Mouse (Mus musculus) ovary, adult 18-20 months (tissue): Measurements from ENCODE around the gene Olfr1185-ps1.
"Not testable (repeated sequence)": the region's sequence is repeated elsewhere in the genome, so short reads cannot be mapped to it uniquely, and the experiment has no call there.

Experiments
- DNase-seq: peaks from one replicate; pipeline ENCODE4 v3.0.0; 2022; ENCODE audit warnings: low spot score, mixed read lengths

Gene Olfr1185-ps1

DNA sequence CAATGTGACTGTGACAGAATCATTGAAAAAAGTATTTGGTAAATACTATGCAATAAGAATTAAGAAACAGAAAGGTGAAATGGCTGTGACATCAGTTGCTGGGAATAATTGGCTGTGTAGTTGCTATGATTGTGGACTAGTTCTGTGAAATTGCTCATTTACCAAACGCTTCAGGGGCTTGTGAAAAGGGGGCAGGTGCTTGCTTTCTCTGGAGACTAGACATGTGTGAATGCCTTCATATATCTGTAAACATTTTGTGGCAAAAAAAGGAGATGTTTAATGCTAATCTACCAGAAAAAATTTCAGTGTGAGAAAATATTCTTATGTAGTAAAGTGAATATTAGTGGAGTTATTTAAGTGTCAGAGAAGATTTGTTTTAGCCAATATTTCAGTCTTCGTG is at the start of gene Olfr1185-ps1:
TSS of gene Olfr1185-ps1 (plus strand) at position 301 of the 400 bp plus-strand sequence.
- DNase-seq = no peak

DNA sequence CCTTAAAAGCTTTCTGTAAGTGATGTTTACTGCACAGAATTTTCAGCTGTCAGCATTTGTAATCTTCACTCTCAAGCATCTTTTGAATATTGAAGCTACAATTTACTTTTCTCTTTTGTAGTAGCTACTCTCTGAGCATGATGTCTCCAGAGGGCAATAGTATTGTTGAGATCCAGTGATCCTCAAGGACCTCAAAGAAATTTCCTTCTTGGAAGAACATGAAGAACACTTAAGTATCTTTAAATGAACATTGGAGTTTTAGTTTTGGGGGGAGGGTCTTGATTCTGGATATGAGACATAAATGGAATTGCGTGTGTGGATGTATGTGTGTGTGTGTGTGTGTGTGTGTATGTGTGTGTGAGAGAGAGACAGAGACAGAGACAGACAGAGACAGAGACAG is 44.1 kb upstream of the Olfr1185-ps1 start, which contains the start of gene Gm13757:
TSS of gene Gm13757 (minus strand) at position 101 of the 400 bp plus-strand sequence.
- DNase-seq = no peak

DNA sequence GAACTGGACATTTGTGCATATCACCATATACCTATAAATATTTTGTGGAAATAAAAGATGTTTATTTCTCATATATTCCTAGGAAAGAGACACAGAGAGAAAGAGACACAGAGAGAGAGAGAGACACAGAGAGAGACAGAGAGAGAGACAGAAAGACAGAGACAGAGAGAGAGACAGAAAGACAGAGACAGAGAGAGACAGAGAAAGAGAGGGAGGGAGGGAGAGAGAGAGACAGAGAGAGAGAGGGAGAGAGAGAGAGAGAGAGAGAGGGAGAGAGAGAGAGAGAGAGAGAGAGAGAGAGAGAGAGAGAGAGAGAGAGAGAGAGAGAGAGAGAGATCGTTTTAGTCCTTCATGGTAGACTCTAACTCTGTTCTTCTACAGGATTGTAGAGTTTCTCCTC is 38.6 kb upstream of the Olfr1185-ps1 start, which contains the start of gene Olfr1183:
TSS of gene Olfr1183 (plus strand) at position 301 of the 400 bp plus-strand sequence.
- DNase-seq = not testable (repeated sequence)

DNA sequence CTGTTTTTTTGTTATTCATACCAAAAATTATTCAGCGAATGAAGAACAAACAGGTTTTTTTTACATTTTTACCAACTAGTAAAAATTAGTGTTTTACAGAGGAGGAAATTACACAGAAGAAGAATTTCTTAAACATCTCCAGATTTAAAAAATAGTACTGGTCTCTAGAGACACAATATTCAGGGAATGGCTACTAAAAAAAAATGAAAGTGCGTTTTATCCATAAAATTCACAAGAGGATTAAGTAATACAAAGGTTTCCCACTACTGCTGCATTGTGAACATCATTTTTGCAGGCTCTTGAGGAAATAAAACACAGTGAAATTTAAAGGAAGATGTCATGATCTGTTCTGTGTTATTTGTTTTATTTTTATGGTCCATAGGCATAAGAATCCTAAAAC is 9.8 kb upstream of the Olfr1185-ps1 start, which contains the start of gene Olfr1184:
TSS of gene Olfr1184 (plus strand) at position 301 of the 400 bp plus-strand sequence.
- DNase-seq = no peak

DNA sequence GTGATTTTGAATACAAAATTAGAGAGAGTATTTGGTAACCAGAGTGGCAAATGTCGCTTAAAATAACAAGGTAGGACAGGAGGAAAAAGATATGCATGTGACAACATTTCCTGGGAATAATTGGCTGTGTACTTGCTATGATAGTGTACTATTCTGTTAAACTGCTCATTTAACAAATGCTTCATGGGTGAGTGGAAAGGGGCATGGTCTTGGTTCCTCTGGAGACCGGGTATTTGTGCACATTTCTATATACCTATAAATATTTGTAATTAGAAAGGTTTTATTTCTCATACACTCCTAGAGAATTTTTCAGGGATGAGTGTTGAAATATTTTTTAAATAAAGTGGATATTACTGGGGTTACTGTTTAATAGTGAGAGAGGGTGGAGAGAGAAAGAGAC is 25.1 kb downstream of the Olfr1185-ps1 start, which contains the start of gene Olfr1186:
TSS of gene Olfr1186 (plus strand) at position 301 of the 400 bp plus-strand sequence.
- no peak for DNase-seq

DNA sequence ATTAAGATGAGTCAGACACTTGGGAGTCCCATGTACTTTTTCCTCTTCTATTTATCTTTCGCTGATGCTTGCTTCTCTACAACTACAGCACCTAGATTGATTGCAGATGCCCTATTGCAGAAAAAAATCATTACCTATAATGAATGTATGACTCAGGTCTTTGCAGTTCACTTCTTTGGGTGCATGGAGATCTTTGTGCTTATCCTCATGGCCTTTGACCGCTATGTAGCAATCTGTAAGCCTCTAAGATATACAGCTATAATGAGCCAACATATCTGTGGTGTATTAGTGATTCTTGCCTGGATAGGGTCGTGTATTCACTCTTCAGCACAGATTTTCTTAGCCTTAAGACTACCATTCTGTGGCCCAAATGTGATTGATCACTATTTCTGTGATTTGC is 32.6 kb downstream of the Olfr1185-ps1 start:
- no peak for DNase-seq
